Mouse (Mus musculus): ENCODE measurements around the gene Rangrf.

- no peak for TF ChIP-seq CTCF (IDR thresholded peaks at IDR 0.05; ENCODE audit: low read depth, low read length)
- TF ChIP-seq TAL1 (conservative IDR thresholded peaks at IDR 0.05; ENCODE audit: low read depth, low read length) = no peak
- TF ChIP-seq GATA2 (IDR thresholded peaks at IDR 0.05; ENCODE audit: borderline replicate concordance, low read depth, low read length) = no peak
- no peak for TF ChIP-seq POLR2AphosphoS5 (IDR thresholded peaks at IDR 0.05; ENCODE audit: insufficient replicate concordance, low read depth, low read length)
These were observed 45.0 kb downstream of the Rangrf start for GRCm38 (mm10) chr11:68929947-68930346.

Data from G1E (cell line).